Mouse (Mus musculus) c-Kit-positive CD71-positive TER-119-positive erythroid progenitor cells, embryonic 14.5 days (primary cell): ENCODE data around the gene Arf3.
A peak's percentile ranks its signal among the peaks of the same experiment; 100 is the strongest.

ENCODE experiments used
- DNase-seq: peaks from one replicate; pipeline ENCODE4 v3.0.0-alpha.2; 2013; ENCODE audit warnings: low spot score

Arf3 gene

DNA sequence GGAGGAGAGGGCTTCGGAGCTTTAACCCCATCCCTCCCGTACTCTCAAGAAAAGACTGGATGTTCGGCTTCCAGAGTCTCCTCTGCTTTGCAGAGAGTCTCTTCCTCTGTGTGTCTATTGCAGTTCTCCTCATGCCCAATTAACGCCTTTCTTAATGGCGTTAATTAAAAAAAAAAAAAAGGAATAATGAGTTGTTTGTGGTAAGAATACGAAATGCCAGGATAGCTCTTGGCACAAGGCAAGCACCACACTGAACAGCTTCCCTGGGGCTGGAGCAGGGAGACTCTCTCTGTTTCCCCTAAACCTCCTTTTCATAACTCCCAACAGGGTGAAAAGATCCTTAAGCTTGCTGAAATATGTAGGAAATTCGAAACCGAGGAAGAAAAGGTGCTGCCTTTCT is 40.8 kb downstream of the Arf3 start:
- no peak for DNase-seq

GRCm38 (mm10) chr15:98717301-98717700 is 45.7 kb downstream of the Arf3 start:
- DNase-seq, result no peak

GRCm38 (mm10) chr15:98714230-98714652 is 48.8 kb downstream of the Arf3 start:
- no peak for DNase-seq

DNA sequence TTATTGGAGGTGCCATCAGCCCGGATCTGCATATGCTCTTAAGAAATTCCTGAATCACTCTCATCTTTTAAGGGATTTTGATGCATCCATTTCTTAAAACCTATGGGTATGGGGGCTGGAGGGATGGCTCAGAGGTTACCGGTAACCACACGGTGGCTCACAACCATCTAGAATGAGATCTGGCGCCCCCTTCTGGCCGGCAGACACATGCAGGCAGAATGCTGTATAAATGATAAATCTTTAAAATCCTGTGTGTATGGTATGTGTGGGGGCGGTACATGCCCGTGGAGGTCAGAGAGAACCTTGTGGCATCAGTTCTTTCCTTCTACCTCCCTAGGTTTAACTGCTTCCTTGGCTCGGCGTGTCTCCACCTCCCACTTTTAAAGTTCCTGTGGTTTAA is 52.6 kb downstream of the Arf3 start:
- peak; percentile 56 for DNase-seq

DNA sequence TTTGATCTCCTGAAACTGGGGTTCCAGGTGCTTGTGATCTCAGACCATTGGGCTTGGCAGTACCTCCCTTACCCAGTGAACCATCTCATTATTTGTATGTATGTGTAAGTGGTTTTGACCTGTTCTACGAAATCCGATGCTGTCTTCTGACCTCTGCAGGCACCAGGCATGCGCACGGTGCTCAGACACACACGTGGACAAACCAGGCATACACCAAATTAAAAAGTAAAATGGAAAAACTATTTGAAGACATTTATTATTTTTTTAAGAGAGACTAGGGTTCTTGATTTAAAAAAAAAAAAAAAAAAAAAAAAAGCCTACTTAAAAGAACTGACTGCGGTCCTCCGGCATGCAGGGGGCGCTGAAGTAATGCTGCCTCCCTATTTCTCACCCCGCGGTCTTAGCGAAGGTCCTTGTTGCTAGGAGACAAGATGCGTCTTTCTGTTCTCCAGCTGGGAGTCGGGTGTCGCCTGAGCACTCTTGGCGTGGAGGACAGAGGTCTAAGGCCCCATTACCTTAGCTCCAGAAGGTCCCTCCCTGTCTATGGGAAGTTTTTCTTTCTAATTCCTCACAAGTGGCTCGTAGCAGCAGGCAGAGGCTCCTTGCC is 55.1 kb downstream of the Arf3 start, which contains the start of gene Ccdc65:
Gene Ccdc65, plus strand, starts transcription at position 442 of the 607 bp plus-strand sequence.
- peak; percentile 72 for DNase-seq

- DNase-seq, result no peak
Observed at GRCm38 (mm10) chr15:98704312-98704711, 58.7 kb downstream of the Arf3 start.

DNA sequence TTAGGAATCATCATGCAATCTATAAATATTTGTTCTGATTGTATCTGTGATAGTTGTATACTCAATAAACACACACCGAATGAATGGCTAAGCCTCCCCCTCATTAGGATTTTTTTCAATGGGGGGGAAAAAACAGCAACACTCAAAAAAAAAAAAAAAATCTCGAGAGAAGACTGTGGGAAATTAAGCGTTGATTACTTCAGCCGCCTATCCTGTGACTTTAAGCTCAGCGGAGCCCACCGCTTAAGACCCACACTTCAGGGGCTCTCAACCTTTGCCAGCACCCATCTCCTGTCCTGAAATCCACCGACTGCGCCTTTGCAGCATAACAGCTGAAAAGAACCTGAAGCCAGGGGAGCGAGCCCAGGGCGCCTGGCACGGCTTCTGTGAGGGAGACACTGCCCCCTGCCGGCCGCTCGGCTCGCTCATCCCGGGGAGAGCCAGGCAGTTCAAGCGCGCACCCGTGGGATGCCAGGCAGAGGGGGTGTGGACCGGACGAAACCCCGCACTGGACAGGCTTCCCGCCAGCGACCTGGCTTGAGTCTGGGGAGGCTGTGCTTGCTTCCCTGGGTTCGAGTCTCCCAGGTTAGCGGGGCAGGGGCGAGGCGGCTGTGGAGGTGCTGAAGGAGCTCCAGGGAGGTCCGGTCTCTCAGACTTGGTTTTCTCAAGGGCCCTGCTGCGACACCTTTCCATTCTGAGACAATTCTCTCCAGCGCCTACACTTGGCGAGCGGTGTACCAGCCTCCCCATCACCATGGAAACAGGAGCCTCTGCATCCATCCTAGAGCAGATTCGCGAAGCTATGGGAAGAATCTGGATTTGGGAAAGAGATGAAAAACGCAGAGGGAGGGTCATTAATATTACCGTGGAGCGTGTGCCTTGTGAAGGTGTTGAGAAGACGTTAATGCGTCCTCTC is 63.6 kb downstream of the Arf3 start:
- DNase-seq, result peak; percentile 63

DNA sequence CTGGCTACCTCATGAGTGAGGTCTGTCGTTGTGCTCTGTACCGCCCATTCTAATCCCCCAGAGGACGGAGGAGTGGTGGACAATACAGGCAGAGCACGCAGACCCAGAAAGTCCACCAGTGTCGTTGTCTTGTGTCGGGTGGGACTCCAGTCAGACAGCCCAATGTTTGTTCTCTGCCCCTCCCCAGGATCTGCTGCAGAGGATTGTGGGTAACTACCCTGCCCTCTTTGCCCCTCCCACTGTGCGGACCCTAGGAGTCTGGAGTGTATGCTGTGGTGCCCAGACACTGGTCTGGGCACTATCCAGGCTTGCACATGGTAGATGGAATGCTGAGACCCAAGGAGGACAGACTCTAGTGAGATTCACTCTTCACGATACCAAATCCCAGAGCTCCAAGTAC is 66.8 kb downstream of the Arf3 start:
- no peak for DNase-seq

GRCm38 (mm10) chr15:98695726-98696125 is 67.3 kb downstream of the Arf3 start:
- DNase-seq, result no peak

GRCm38 (mm10) chr15:98692171-98692715 is 70.8 kb downstream of the Arf3 start:
- no peak for DNase-seq

- DNase-seq, result no peak
Observed at GRCm38 (mm10) chr15:98691486-98692147, 71.4 kb downstream of the Arf3 start.

GRCm38 (mm10) chr15:98689682-98690081 is 73.3 kb downstream of the Arf3 start:
- DNase-seq, result no peak
